ENCODE assay signal across 10 mouse cellular contexts in genomic region chr1:126024518-126024917, GRCm38 (mm10).
DNase-seq lines count a peak whose midpoint lies in the region; ATAC-seq and TF ChIP-seq lines count a peak whose summit lies in the region.
"Had no signal": no experiment of that assay in that cellular context is flagged by ENCODE, and none has a peak within 500 bp of the region (broad histone marks: within the 10 kb centered on the region; RNA-seq: fewer than 3 reads in every experiment).

No protein-coding gene starts in this region.

- H3K4me1 ChIP-seq in forebrain, embryonic 15.5 days = 0 out of 2 replicates have a peak, but pooled peaks cover 3% of the 10 kb centered on the region
- no peaks in the 10 kb centered on the region for H3K4me1 ChIP-seq in forebrain, embryonic 13.5 days
- H3K4me1 ChIP-seq in lung, embryonic 14.5 days (ENCODE audit: insufficient read depth) = no peaks in the 10 kb centered on the region
- H3K4me1 ChIP-seq: limb, embryonic 13.5 days had no signal

- no peak overlapping the region for H3K4me3 ChIP-seq in forebrain, embryonic 15.5 days
- no peak overlapping the region for H3K4me3 ChIP-seq in forebrain, embryonic 13.5 days
- H3K4me3 ChIP-seq in lung, embryonic 14.5 days (ENCODE audit: low read depth, low read length) = no peak overlapping the region
- H3K4me3 ChIP-seq: limb, embryonic 13.5 days had no signal

- WGBS in forebrain, embryonic 15.5 days = 52% methylated on average over 6 of the region's 6 CpGs
- 67% methylated on average over 6 of the region's 6 CpGs for WGBS in forebrain, embryonic 13.5 days
- 59% methylated on average over 6 of the region's 6 CpGs for WGBS in lung, embryonic 14.5 days

- no peaks in the 10 kb centered on the region for H3K27me3 ChIP-seq in forebrain, embryonic 15.5 days
- no peaks in the 10 kb centered on the region for H3K27me3 ChIP-seq in forebrain, embryonic 13.5 days
- H3K27me3 ChIP-seq in lung, embryonic 14.5 days (ENCODE audit: insufficient read depth, low read length) = no peaks in the 10 kb centered on the region

- H3K9ac ChIP-seq in forebrain, embryonic 15.5 days (replicated peaks) = no peak overlapping the region
- H3K9ac ChIP-seq in forebrain, embryonic 13.5 days = no peak overlapping the region
- H3K9ac ChIP-seq in lung, embryonic 14.5 days = no peak overlapping the region
- H3K9ac ChIP-seq: limb, embryonic 13.5 days had no signal

- TF ChIP-seq CTCF in lung, embryonic 14.5 days (IDR thresholded peaks at IDR 0.05; ENCODE audit: low read depth) = no peak

- 0 out of 2 replicates have a peak, but pooled peaks have one; percentile 32 for ATAC-seq in forebrain, embryonic 15.5 days (replicated peaks)
- no peak for ATAC-seq in forebrain, embryonic 13.5 days
- ATAC-seq in lung, embryonic 14.5 days (ENCODE audit: insufficient read depth) = no peak; the same call in 1 of the 2 replicates

- peak; percentile 51 for DNase-seq in lung, embryonic 14.5 days
- DNase-seq in lung, postnatal 25 days (ENCODE audit: low spot score) = no peak
- peak; percentile 34 to 65 for DNase-seq in layer of hippocampus, adult 8-10 months (ENCODE audit: low spot score in 2 of 2)
- peak; percentile 19 for DNase-seq in right cerebral cortex, postnatal 25 days
- DNase-seq in urinary bladder, postnatal 14 days (ENCODE audit: low spot score) = no peak
- DNase-seq in lung, adult 18-20 months = no peak
- DNase-seq: heart, adult 11 months had no signal

- no peak overlapping the region for H3K4me2 ChIP-seq in forebrain, embryonic 15.5 days (replicated peaks)
- no peak overlapping the region for H3K4me2 ChIP-seq in forebrain, embryonic 13.5 days
- H3K4me2 ChIP-seq in lung, embryonic 14.5 days = no peak overlapping the region
- H3K4me2 ChIP-seq: limb, embryonic 13.5 days had no signal

- H3K36me3 ChIP-seq in forebrain, embryonic 15.5 days = peaks cover 16% of the 10 kb centered on the region
- peaks cover 36% of the 10 kb centered on the region for H3K36me3 ChIP-seq in forebrain, embryonic 13.5 days (ENCODE audit: poor library complexity, severe bottlenecking)
- peaks cover 11% of the 10 kb centered on the region for H3K36me3 ChIP-seq in lung, embryonic 14.5 days (ENCODE audit: insufficient read depth)

- no peaks in the 10 kb centered on the region for H3K9me3 ChIP-seq in forebrain, embryonic 15.5 days
- no peaks in the 10 kb centered on the region for H3K9me3 ChIP-seq in forebrain, embryonic 13.5 days (replicated peaks)
- H3K9me3 ChIP-seq in lung, embryonic 14.5 days (ENCODE audit: low read depth, low read length) = no peaks in the 10 kb centered on the region
- H3K9me3 ChIP-seq: limb, embryonic 13.5 days had no signal

- H3K27ac ChIP-seq in forebrain, embryonic 15.5 days (replicated peaks) = no peak overlapping the region
- H3K27ac ChIP-seq in forebrain, embryonic 13.5 days = no peak overlapping the region
- no peak overlapping the region for H3K27ac ChIP-seq in lung, embryonic 14.5 days (ENCODE audit: low read depth)
- H3K27ac ChIP-seq: limb, embryonic 13.5 days had no signal

Comparison
In these comparisons a context has a peak if more than half of its experiments do, and no peak if none do; other contexts are left out.
1. DNase-seq: peak in lung, embryonic 14.5 days (single experiment), layer of hippocampus, adult 8-10 months (2 of 2) and right cerebral cortex, postnatal 25 days (single experiment); none in lung, postnatal 25 days (single experiment), urinary bladder, postnatal 14 days (single experiment) and lung, adult 18-20 months (0 of 2).